Mouse (Mus musculus) limb, embryonic 14.5 days (tissue): ENCODE measurements around the gene Frmpd4. TPM values are rescaled to one million over a fixed set of nuclear protein-coding genes. Genes with fewer than 3 reads are reported as not detected.

Source experiments
- ATAC-seq: fragments of 200-750 bp; cut with Nextera tagmentation; 2 replicates; pipeline ENCODE4 v1.8.0; 2017; ENCODE audit warnings: low read depth, moderate number of reproducible peaks, moderate TSS enrichment; ENCODE audit not compliant: low FRiP score
- DNase-seq: peaks from one replicate; pipeline ENCODE4 v3.0.0-alpha.2; 2015; ENCODE audit warnings: low spot score
- H3K27ac ChIP-seq: fragments of 300-500 bp; sonication (generic); replicated peaks from 2 replicates; pipeline ENCODE4 v1.5.1; 2014; ENCODE audit warnings: low read depth, mild to moderate bottlenecking, low read length, moderate library complexity, mixed read lengths
- H3K27me3 ChIP-seq: fragments of 300-500 bp; sonication (generic); 2 replicates; pipeline ENCODE4 v1.6.1; 2014; ENCODE audit warnings: low read length, mixed read lengths; ENCODE audit not compliant: control insufficient read depth, insufficient read depth
- H3K36me3 ChIP-seq: fragments of 300-500 bp; sonication (generic); 2 replicates; pipeline ENCODE4 v1.6.1; 2014; ENCODE audit warnings: mild to moderate bottlenecking, low read length, moderate library complexity, mixed read lengths; ENCODE audit not compliant: control insufficient read depth, insufficient read depth
- H3K4me1 ChIP-seq: fragments of 300-500 bp; sonication (generic); 2 replicates; pipeline ENCODE4 v1.6.1; 2014; ENCODE audit warnings: antibody characterized with exemption, low read length, mixed read lengths; ENCODE audit not compliant: control insufficient read depth, insufficient read depth
- H3K4me2 ChIP-seq: fragments of 300-500 bp; sonication (generic); replicated peaks from 2 replicates; pipeline ENCODE4 v1.6.1; 2014; ENCODE audit warnings: low read depth, mild to moderate bottlenecking, low read length, moderate library complexity; ENCODE audit not compliant: severe bottlenecking
- H3K4me3 ChIP-seq: fragments of 300-500 bp; sonication (generic); replicated peaks from 2 replicates; pipeline ENCODE4 v1.5.1; 2014; ENCODE audit warnings: low read length
- H3K9ac ChIP-seq: fragments of 300-500 bp; sonication (generic); 2 replicates; pipeline ENCODE4 v1.6.1; 2014; ENCODE audit warnings: mild to moderate bottlenecking, low read depth, low read length, moderate library complexity; ENCODE audit not compliant: severe bottlenecking
- H3K9me3 ChIP-seq: fragments of 300-500 bp; sonication (generic); 2 replicates; pipeline ENCODE4 v1.6.1; 2016; ENCODE audit warnings: low read length; ENCODE audit not compliant: control insufficient read depth
- POLR2A ChIP-seq: fragments of 200-500 bp; IDR thresholded peaks from 2 replicates; pipeline ENCODE4 v1.8.0; 2012; ENCODE audit warnings: inconsistent platforms, mild to moderate bottlenecking, moderate library complexity, borderline replicate concordance; ENCODE audit not compliant: insufficient read depth, insufficient read length; ENCODE audit errors: extremely low read depth
- WGBS: fragments of 180-500 bp; shearing (Covaris S2); extraction: QIAGEN DNeasy Blood & Tissue Kit; methylation state at CpG from one replicate; pipeline ENCODE4 v1.1.7; 2014; 5-methylcytosine and 5-hydroxymethylcytosine counted together
- polyA plus RNA-seq, 2 experiments: library from polyadenylated mRNA; depleted of rRNA in 1 of 2; stranded (reverse) in 1 of 2; unstranded in 1 of 2; fragments of >200 nt; fragmentation: Nextera tagmentation in 1 of 2; extraction: Ambion mirVana in 1 of 2; gene quantifications; 2 replicates each; pipeline versions ENCODE4 v1.2.1 to v1.2.3; 2012 to 2014

The Frmpd4 gene
- polyA plus RNA-seq, 2 experiments: 0.38 to 0.41 TPM

GRCm38 (mm10) chrX:167654249-167654648 lies 922.8 kb downstream of the Frmpd4 start:
- ATAC-seq: no peak
- Histone ChIP-seq H3K27ac (no peak overlapping the region), H3K9me3 (no peaks in the 10 kb centered on the region), H3K4me3 (no peak overlapping the region), H3K9ac (no peak overlapping the region), H3K4me1 (no peaks in the 10 kb centered on the region), H3K36me3 (no peaks in the 10 kb centered on the region), H3K27me3 (no peaks in the 10 kb centered on the region), H3K4me2 (no peak overlapping the region)
- WGBS: 91% methylated on average over 8 of the region's 8 CpGs
- DNase-seq: no peak
- TF ChIP-seq POLR2A: no peak

DNA sequence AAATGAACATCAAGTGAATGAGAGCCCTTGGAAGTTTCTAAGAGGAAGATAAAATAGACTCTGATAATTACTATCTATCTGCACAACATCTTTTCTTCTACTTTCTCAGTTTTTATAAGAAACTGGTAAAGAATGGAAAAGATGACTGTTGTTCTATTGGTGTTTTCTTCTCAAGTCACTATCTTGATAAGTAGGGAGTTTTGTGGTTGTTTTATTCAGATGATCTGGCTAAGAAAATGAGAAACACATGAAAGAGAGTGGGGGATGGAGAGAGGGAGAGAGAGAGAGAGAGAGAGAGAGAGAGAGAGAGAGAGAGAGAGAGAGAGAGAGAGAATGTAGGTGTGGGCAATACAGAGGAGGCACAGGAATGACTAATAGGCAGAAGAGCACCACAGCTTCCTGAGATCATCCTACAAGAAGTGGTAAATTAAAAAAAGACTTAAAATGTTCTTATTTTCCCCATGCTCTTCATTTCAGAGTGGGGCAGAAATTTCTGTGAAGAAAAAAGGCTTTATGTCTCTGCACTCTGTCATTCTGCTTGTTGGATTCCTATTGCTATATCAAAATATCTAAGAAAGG lies 979.3 kb downstream of the Frmpd4 start:
- Histone ChIP-seq H3K36me3 (no peaks in the 10 kb centered on the region), H3K27ac (no peak overlapping the region), H3K4me3 (no peak overlapping the region), H3K4me1 (no peaks in the 10 kb centered on the region), H3K27me3 (no peaks in the 10 kb centered on the region), H3K9me3 (no peaks in the 10 kb centered on the region), H3K9ac (no peak overlapping the region), H3K4me2 (no peak overlapping the region)
- DNase-seq: no peak
- no peak for ATAC-seq
- TF ChIP-seq POLR2A: no peak

GRCm38 (mm10) chrX:167552827-167553226 lies 1024.2 kb downstream of the Frmpd4 start:
- WGBS: 75% methylated on average over 3 of the region's 3 CpGs
- no peak overlapping the region for H3K4me3 ChIP-seq
- no peak for ATAC-seq
- H3K4me2 ChIP-seq: no peak overlapping the region
- no peaks in the 10 kb centered on the region for H3K4me1 ChIP-seq
- no peak for TF ChIP-seq POLR2A
- DNase-seq: no peak
- H3K9me3 ChIP-seq: no peaks in the 10 kb centered on the region
- no peak overlapping the region for H3K27ac ChIP-seq
- H3K27me3 ChIP-seq: no peaks in the 10 kb centered on the region
- H3K36me3 ChIP-seq: no peaks in the 10 kb centered on the region
- no peak overlapping the region for H3K9ac ChIP-seq

GRCm38 (mm10) chrX:167523151-167523550 lies 1053.9 kb downstream of the Frmpd4 start:
- Histone ChIP-seq H3K4me2 (no peak overlapping the region), H3K27me3 (no peaks in the 10 kb centered on the region), H3K36me3 (no peaks in the 10 kb centered on the region), H3K9ac (no peak overlapping the region), H3K4me1 (no peaks in the 10 kb centered on the region), H3K27ac (no peak overlapping the region), H3K4me3 (no peak overlapping the region), H3K9me3 (no peaks in the 10 kb centered on the region)
- no peak for DNase-seq
- ATAC-seq: no peak
- 82% methylated on average over 3 of the region's 3 CpGs for WGBS
- TF ChIP-seq POLR2A: no peak

GRCm38 (mm10) chrX:167522528-167522927 lies 1054.5 kb downstream of the Frmpd4 start:
- Histone ChIP-seq H3K4me1 (no peaks in the 10 kb centered on the region), H3K9me3 (no peaks in the 10 kb centered on the region), H3K4me2 (no peak overlapping the region), H3K4me3 (no peak overlapping the region), H3K27me3 (no peaks in the 10 kb centered on the region), H3K27ac (no peak overlapping the region), H3K9ac (no peak overlapping the region), H3K36me3 (no peaks in the 10 kb centered on the region)
- TF ChIP-seq POLR2A: no peak
- ATAC-seq (no peak), DNase-seq (no peak)
- 71% methylated on average over 4 of the region's 4 CpGs for WGBS

- ATAC-seq (no peak), DNase-seq (no peak)
- Histone ChIP-seq H3K27ac (no peak overlapping the region), H3K9ac (no peak overlapping the region), H3K36me3 (no peaks in the 10 kb centered on the region), H3K27me3 (no peaks in the 10 kb centered on the region), H3K9me3 (no peaks in the 10 kb centered on the region), H3K4me1 (no peaks in the 10 kb centered on the region), H3K4me2 (no peak overlapping the region), H3K4me3 (no peak overlapping the region)
- 89% methylated on average over 2 of the region's 2 CpGs for WGBS
- TF ChIP-seq POLR2A: no peak
Observed at GRCm38 (mm10) chrX:167518440-167518839, 1058.6 kb downstream of the Frmpd4 start.
